Mouse (Mus musculus) stomach, embryonic 14.5 days (tissue): ENCODE measurements at regions not wholly inside any gene's neighbourhood (a gene's known extent, or its start where the extent isn't known, plus 50 kb on each side); places are given as distances from the start of the nearest gene placed in this dataset.
"Not testable (repeated sequence)": the region's sequence is repeated elsewhere in the genome, so short reads cannot be mapped to it uniquely, and the experiment has no call there.

Source experiments
- ATAC-seq: fragments of 200-750 bp; cut with Nextera tagmentation; 2 replicates; pipeline ENCODE4 v1.8.0; 2017; ENCODE audit warnings: low read depth, moderate TSS enrichment; ENCODE audit not compliant: insufficient number of reproducible peaks, insufficient read depth, low FRiP score
- H3K27ac ChIP-seq: fragments of 300-500 bp; sonication (generic); 2 replicates; pipeline ENCODE4 v1.5.1; 2014; ENCODE audit warnings: mild to moderate bottlenecking, low read length, moderate library complexity, mixed read lengths
- H3K27me3 ChIP-seq: fragments of 300-500 bp; sonication (generic); 2 replicates; pipeline ENCODE4 v1.6.1; 2014; ENCODE audit warnings: low read length, control low read depth, mixed read lengths; ENCODE audit not compliant: control insufficient read depth, insufficient read depth
- H3K36me3 ChIP-seq: fragments of 300-500 bp; sonication (generic); 2 replicates; pipeline ENCODE4 v1.6.1; 2014; ENCODE audit warnings: mild to moderate bottlenecking, control low read depth, low read length, moderate library complexity, mixed read lengths; ENCODE audit not compliant: control insufficient read depth, insufficient read depth
- H3K4me1 ChIP-seq: fragments of 300-500 bp; sonication (generic); 2 replicates; pipeline ENCODE4 v1.6.1; 2014; ENCODE audit warnings: low read length, control low read depth, mixed read lengths; ENCODE audit not compliant: control insufficient read depth, insufficient read depth
- H3K4me2 ChIP-seq: fragments of 300-500 bp; sonication (generic); replicated peaks from 2 replicates; pipeline ENCODE4 v1.6.1; 2014; ENCODE audit warnings: low read depth, low read length, control low read depth
- H3K4me3 ChIP-seq: fragments of 300-500 bp; sonication (generic); 2 replicates; pipeline ENCODE4 v1.5.1; 2014; ENCODE audit warnings: low read depth, low read length, control low read depth
- H3K9ac ChIP-seq: fragments of 300-500 bp; sonication (generic); replicated peaks from 2 replicates; pipeline ENCODE4 v1.6.1; 2014; ENCODE audit warnings: low read depth, mild to moderate bottlenecking, control low read depth, low read length, moderate library complexity, mixed read lengths
- H3K9me3 ChIP-seq: fragments of 300-500 bp; sonication (generic); 2 replicates; pipeline ENCODE4 v1.6.1; 2016; ENCODE audit warnings: low read depth, low read length, control low read depth; ENCODE audit not compliant: control insufficient read depth
- WGBS: fragments of 180-500 bp; shearing (Covaris S2); extraction: QIAGEN DNeasy Blood & Tissue Kit; methylation state at CpG from one replicate; pipeline ENCODE4 v1.1.7; 2014; 5-methylcytosine and 5-hydroxymethylcytosine counted together

DNA sequence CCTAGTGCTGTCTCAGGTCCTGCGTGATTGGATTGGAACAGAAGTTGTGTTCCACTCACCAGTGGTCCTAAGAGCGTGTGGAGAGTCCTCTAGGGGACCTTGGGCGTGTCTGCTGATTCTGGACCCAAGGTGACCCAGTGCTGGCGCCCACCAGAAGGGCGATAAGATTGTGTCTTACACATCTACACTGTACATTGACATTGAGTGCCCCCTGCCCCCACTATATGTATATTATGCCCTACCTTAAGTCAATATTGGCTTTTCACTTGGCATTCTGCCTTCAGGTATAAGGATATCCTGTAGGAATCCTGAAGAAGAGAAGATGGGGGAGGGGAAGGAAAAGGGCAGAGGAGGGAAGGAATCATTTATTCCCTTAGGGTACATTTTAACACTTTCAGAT, 260.2 kb upstream of the Rgs17 start:
- H3K36me3 ChIP-seq: no peaks in the 10 kb centered on the region
- no peak overlapping the region for H3K9ac ChIP-seq
- no peak overlapping the region for H3K27ac ChIP-seq
- H3K4me2 ChIP-seq: no peak overlapping the region
- no peak overlapping the region for H3K4me3 ChIP-seq
- no peaks in the 10 kb centered on the region for H3K4me1 ChIP-seq
- no peaks in the 10 kb centered on the region for H3K9me3 ChIP-seq
- no peaks in the 10 kb centered on the region for H3K27me3 ChIP-seq
- WGBS: 88% methylated on average over 5 of the region's 5 CpGs
- ATAC-seq: peak; percentile 58; the same call in 1 of the 2 replicates

DNA sequence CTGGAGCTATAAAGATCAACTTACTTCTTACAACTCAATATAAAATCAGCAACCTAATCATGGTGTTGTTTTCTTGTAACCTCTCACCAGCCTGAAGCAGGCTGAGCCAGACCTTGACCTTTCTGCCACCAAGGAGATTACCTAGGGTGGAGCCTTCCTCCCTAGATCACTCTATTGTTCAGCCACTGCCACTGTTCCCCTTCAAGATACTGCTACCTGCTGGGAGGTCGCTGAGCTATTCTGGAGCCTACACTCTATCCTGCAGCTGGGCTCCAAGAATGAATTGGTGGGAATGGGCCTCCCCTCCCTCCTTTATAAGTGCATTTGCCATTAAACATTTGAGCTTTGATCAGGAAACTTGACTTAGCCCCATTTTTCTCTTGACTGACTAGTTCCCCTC, 242.1 kb upstream of the Rgs17 start:
- H3K9ac ChIP-seq, H3K9me3 ChIP-seq, H3K27ac ChIP-seq, H3K36me3 ChIP-seq, H3K4me3 ChIP-seq, H3K27me3 ChIP-seq, H3K4me2 ChIP-seq, H3K4me1 ChIP-seq, ATAC-seq: not testable (repeated sequence)
- WGBS: 14% methylated on average over 1 of the region's 1 CpGs

DNA sequence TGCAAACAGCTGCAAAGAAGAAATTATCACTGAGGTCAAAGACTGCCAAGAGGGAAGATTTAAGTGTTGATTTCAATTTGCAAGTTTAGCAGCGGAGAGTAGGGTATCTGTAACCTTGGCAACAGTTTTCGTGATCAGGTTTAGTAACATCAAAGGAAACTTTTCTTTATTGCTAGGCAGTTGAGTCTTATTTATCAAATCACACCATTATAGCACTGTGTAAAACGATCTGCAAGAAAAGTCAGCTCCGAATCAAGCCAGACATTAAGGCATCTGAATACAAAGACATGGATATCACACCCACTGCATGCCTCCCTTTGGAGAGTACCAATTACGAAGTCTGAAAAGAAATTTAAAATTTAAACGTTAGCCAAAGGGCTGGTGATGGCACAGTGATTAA, 234.7 kb upstream of the Rgs17 start:
- no peaks in the 10 kb centered on the region for H3K36me3 ChIP-seq
- no peak overlapping the region for H3K4me2 ChIP-seq
- no peaks in the 10 kb centered on the region for H3K9me3 ChIP-seq
- H3K4me3 ChIP-seq: no peak overlapping the region
- ATAC-seq: no peak
- 67% methylated on average over 6 of the region's 6 CpGs for WGBS
- no peaks in the 10 kb centered on the region for H3K27me3 ChIP-seq
- H3K9ac ChIP-seq: no peak overlapping the region
- H3K4me1 ChIP-seq: no peaks in the 10 kb centered on the region
- no peak overlapping the region for H3K27ac ChIP-seq

DNA sequence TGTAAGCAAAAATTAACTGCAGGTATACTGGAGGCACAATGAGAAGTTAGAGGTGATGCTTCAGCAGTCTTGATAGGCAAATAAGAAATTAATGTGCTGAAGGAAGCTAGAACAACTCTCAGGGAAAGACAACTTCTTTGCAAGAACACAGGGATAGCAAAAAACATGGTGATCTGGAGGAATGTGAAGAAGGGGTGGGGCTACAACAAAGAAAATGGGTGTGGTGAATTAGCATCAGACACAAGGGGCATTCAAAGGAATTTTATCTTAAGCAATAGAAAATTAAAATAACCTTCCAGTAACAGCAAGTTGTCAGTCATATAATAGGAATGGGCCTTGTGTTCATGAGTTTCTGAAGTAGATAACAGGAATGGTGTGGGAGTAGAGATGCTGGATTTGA, 211.9 kb upstream of the Rgs17 start:
- Histone ChIP-seq H3K36me3 (no peaks in the 10 kb centered on the region), H3K4me2 (no peak overlapping the region), H3K9me3 (no peaks in the 10 kb centered on the region), H3K4me1 (no peaks in the 10 kb centered on the region), H3K27ac (no peak overlapping the region), H3K9ac (no peak overlapping the region), H3K27me3 (no peaks in the 10 kb centered on the region), H3K4me3 (no peak overlapping the region)
- ATAC-seq: no peak

DNA sequence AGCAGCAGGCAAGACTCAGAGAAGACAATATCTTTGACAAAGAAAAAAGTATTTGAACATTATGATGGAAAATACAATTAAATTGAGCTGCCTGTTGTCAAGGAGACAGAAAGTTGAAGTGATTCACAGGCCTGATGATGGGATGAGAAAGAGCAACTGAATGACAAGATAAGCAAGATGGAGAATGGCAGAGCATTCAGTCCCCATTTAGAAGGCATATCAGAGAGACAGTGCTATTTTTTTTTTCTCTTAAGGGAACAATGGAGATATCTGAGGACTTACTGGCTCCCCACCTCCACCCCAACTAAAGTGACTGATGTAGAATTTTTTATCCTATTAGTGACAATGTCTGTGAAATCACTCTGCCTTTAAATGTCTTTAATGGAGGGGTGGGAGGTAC, 202.2 kb upstream of the Rgs17 start:
- not testable (repeated sequence) for H3K9ac ChIP-seq, ATAC-seq, H3K9me3 ChIP-seq, H3K4me1 ChIP-seq, H3K4me2 ChIP-seq, H3K36me3 ChIP-seq, H3K4me3 ChIP-seq, H3K27ac ChIP-seq, H3K27me3 ChIP-seq

DNA sequence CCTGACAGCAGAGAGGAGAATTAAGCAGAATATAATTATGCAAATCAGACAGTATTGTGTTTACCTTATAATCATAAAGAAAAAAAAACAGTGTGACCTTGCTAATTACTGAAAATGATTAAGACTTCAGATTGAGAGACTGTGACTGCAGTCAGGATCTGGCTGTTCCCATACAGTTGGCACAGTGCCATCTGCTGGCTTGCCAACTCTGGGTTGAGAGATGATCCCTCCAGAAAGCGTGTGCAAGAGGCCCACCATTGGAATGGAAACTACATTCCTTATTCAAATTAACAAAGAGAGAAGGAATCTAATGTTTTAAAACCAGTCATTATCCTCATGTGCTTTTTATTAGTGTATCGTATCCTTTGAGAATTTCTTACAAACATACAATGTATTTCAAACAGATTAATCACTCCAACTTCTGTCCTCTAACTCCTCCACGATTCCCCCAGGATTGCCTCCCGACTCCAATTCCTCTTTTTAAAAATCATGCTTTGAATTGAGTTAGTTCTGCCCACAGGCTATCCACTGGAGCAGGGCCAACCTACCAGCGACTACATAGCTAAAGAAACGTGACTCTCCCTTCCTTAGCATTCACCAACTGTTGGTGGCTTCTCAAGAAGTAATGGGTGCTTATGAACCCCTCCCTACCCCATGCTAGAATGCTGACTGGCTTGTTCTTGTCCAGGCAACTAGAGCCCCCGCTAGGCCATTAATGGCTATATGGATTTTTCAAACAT, 192.9 kb upstream of the Rgs17 start:
- no peaks in the 10 kb centered on the region for H3K27me3 ChIP-seq
- no peak for ATAC-seq
- H3K9ac ChIP-seq: no peak overlapping the region
- H3K27ac ChIP-seq: no peak overlapping the region
- no peak overlapping the region for H3K4me2 ChIP-seq
- H3K36me3 ChIP-seq: no peaks in the 10 kb centered on the region
- H3K4me3 ChIP-seq: no peak overlapping the region
- H3K9me3 ChIP-seq: no peaks in the 10 kb centered on the region
- H3K4me1 ChIP-seq: no peaks in the 10 kb centered on the region
- 63% methylated on average over 7 of the region's 7 CpGs for WGBS
